Mouse (Mus musculus): Measurements from ENCODE around the gene Gm20388.

DNA sequence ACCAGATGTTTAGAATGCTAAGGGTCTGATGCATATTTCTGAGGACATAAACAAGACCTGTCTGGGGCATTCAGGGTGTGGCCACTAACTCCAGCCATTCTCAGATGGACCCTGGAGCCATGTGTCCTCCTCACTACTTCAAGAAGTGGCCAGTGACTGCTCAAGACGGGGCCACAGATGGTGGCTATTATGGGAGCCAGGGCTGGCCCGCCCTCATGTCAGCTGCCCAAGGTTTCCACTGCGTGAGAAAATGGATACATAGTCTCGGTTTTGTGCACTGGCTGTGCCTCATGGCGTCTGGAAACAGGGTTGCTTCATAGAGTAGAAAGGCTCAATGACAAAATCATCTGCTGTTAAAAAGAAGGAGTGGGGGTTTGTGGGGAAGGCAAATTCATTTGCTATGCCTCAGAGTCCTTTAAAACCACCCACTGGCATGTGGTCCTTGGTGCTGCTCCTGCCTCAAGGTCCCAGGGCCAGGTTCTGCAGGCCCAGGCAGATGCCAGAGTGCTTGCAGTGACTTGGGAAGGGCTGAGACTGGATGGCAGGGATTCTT lies 1222.4 kb downstream of the Gm20388 start:
- no peak for TF ChIP-seq POLR2A (IDR thresholded peaks at IDR 0.05; ENCODE audit: borderline replicate concordance, control insufficient read depth, low read depth, low read length)
- TF ChIP-seq CTCF (IDR thresholded peaks at IDR 0.05; ENCODE audit: control insufficient read depth, insufficient read depth, low read length): no peak

Data from bone marrow, adult 2 months (tissue).